Mouse (Mus musculus) liver, embryonic 14.5 days (tissue): ENCODE data around the gene Ccdc84. TPM values are rescaled to one million over a fixed set of nuclear protein-coding genes. Genes with fewer than 3 reads are reported as not detected.

Experiments
- ATAC-seq: fragments of 200-750 bp; cut with Nextera tagmentation; 2 replicates; pipeline ENCODE4 v1.8.0; 2017; ENCODE audit warnings: moderate number of reproducible peaks, mild to moderate bottlenecking, moderate library complexity; ENCODE audit not compliant: insufficient read depth
- DNase-seq, 3 experiments: peaks; one replicate each; pipeline ENCODE4 v3.0.0-alpha.2; 2012 to 2013; ENCODE audit warnings: low read depth in 3 of 3, low spot score in 3 of 3
- H3K27ac ChIP-seq: fragments of 300-500 bp; sonication (generic); 2 replicates; pipeline ENCODE4 v1.5.1; 2014; ENCODE audit warnings: moderate library complexity, mild to moderate bottlenecking, control low read depth, inconsistent platforms
- H3K27me3 ChIP-seq: fragments of 300-500 bp; sonication (generic); 2 replicates; pipeline ENCODE4 v1.6.1; 2014; ENCODE audit warnings: mild to moderate bottlenecking, low read length, moderate library complexity; ENCODE audit not compliant: control insufficient read depth, insufficient read depth
- H3K36me3 ChIP-seq: fragments of 300-500 bp; sonication (generic); replicated peaks from 2 replicates; pipeline ENCODE4 v1.6.1; 2014; ENCODE audit warnings: low read depth; ENCODE audit not compliant: control insufficient read depth, insufficient read depth
- H3K4me1 ChIP-seq, 2 experiments: fragments of 200-500 bp in 1 of 2; fragments of 300-500 bp in 1 of 2; sonication (generic) in 1 of 2; replicated peaks; 2 replicates each; pipeline ENCODE4 v1.6.1; 2012 to 2014; ENCODE audit warnings: antibody characterized with exemption in 1 of 2, inconsistent platforms in 1 of 2, low read length in 1 of 2; ENCODE audit not compliant: control insufficient read depth in 2 of 2, insufficient read depth in 2 of 2
- H3K4me2 ChIP-seq: fragments of 300-500 bp; sonication (generic); 2 replicates; pipeline ENCODE4 v1.6.1; 2014; ENCODE audit warnings: low read depth, mild to moderate bottlenecking, control low read depth, moderate library complexity
- H3K4me3 ChIP-seq, 2 experiments: fragments of 200-500 bp in 1 of 2; fragments of 300-500 bp in 1 of 2; sonication (generic) in 1 of 2; 2 replicates each; pipeline ENCODE4 v1.5.1; 2012 to 2014; ENCODE audit warnings: low read depth in 2 of 2, low read length in 2 of 2, mild to moderate bottlenecking in 2 of 2, control low read depth in 1 of 2, inconsistent platforms in 1 of 2, moderate library complexity in 1 of 2; ENCODE audit not compliant: insufficient read depth in 1 of 2
- H3K9ac ChIP-seq: fragments of 300-500 bp; sonication (generic); replicated peaks from 2 replicates; pipeline ENCODE4 v1.6.1; 2014; ENCODE audit warnings: mild to moderate bottlenecking, control low read depth, moderate library complexity
- H3K9me3 ChIP-seq: fragments of 300-500 bp; sonication (generic); 2 replicates; pipeline ENCODE4 v1.6.1; 2016; ENCODE audit warnings: low read length, mixed read lengths; ENCODE audit not compliant: control insufficient read depth
- CTCF ChIP-seq: IDR thresholded peaks from 2 replicates; pipeline ENCODE4 v1.5.1; 2016; ENCODE audit warnings: antibody characterized with exemption, low read depth, control low read depth
- EP300 ChIP-seq: IDR thresholded peaks from 2 replicates; pipeline ENCODE4 v1.6.1; 2016; ENCODE audit warnings: antibody characterized with exemption, low read depth
- WGBS: fragments of 180-500 bp; shearing (Covaris S2); extraction: QIAGEN DNeasy Blood & Tissue Kit; methylation state at CpG from one replicate; pipeline ENCODE4 v1.1.7; 2014; ENCODE audit not compliant: insufficient replicate concordance; 5-methylcytosine and 5-hydroxymethylcytosine counted together
- polyA plus RNA-seq, 2 experiments: library from polyadenylated mRNA; depleted of rRNA in 1 of 2; stranded (reverse) in 1 of 2; unstranded in 1 of 2; fragments of >200 nt; fragmentation: Nextera tagmentation in 1 of 2; extraction: Ambion mirVana in 1 of 2; gene quantifications; 2 replicates each; pipeline versions ENCODE4 v1.2.1 to v1.2.3; 2012 to 2014

Gene Ccdc84
- polyA plus RNA-seq, 2 experiments, result 10.0 to 16.3 TPM

GRCm38 (mm10) chr9:44389273-44389672 is 29.1 kb downstream of the Ccdc84 start:
- no peak overlapping the region for H3K4me3 ChIP-seq
- no peak for DNase-seq
- no peak overlapping the region for H3K27ac ChIP-seq
- H3K27me3 ChIP-seq, result no peaks in the 10 kb centered on the region
- no peak overlapping the region for H3K9ac ChIP-seq
- H3K4me1 ChIP-seq, result no peaks in the 10 kb centered on the region
- no peaks in the 10 kb centered on the region for H3K9me3 ChIP-seq
- no peak overlapping the region for H3K4me2 ChIP-seq
- TF ChIP-seq CTCF (peak; percentile 91), EP300 (no peak)
- 50% methylated on average over 8 of the region's 8 CpGs for WGBS
- no peak for ATAC-seq
- peaks cover 38% of the 10 kb centered on the region for H3K36me3 ChIP-seq

GRCm38 (mm10) chr9:44387221-44387620 is 31.1 kb downstream of the Ccdc84 start:
- H3K9ac ChIP-seq, result no peak overlapping the region
- no peaks in the 10 kb centered on the region for H3K9me3 ChIP-seq
- TF ChIP-seq EP300 (no peak), CTCF (no peak)
- H3K36me3 ChIP-seq, result peaks cover 51% of the 10 kb centered on the region
- H3K4me1 ChIP-seq, result no peaks in the 10 kb centered on the region
- H3K4me3 ChIP-seq, result no peak overlapping the region
- no peak overlapping the region for H3K4me2 ChIP-seq
- ATAC-seq (no peak), DNase-seq (no peak)
- H3K27ac ChIP-seq, result no peak overlapping the region
- 69% methylated on average over 3 of the region's 3 CpGs for WGBS
- no peaks in the 10 kb centered on the region for H3K27me3 ChIP-seq

GRCm38 (mm10) chr9:44384596-44384995 is 33.8 kb downstream of the Ccdc84 start:
- DNase-seq (no peak), ATAC-seq (no peak)
- 88% methylated on average over 13 of the region's 13 CpGs for WGBS
- H3K27ac ChIP-seq, result no peak overlapping the region
- peaks cover 61% of the 10 kb centered on the region for H3K36me3 ChIP-seq
- H3K27me3 ChIP-seq, result no peaks in the 10 kb centered on the region
- H3K4me1 ChIP-seq, result peaks cover 9 to 10% of the 10 kb centered on the region in 2 experiments
- no peaks in the 10 kb centered on the region for H3K9me3 ChIP-seq
- TF ChIP-seq CTCF, result no peak
- H3K4me2 ChIP-seq, result no peak overlapping the region
- no peak overlapping the region for H3K4me3 ChIP-seq
- no peak overlapping the region for H3K9ac ChIP-seq

- no peaks in the 10 kb centered on the region for H3K27me3 ChIP-seq
- H3K4me1 ChIP-seq, result peaks cover 15 to 18% of the 10 kb centered on the region in 2 experiments
- peak; percentile 11; the same call in 1 of the 2 replicates for ATAC-seq
- H3K9ac ChIP-seq, result peak overlapping the region; percentile 90
- no peaks in the 10 kb centered on the region for H3K9me3 ChIP-seq
- no peak for DNase-seq
- H3K36me3 ChIP-seq, result peaks cover 32% of the 10 kb centered on the region
- peak overlapping the region; percentile 82 to 92 for H3K4me3 ChIP-seq
- peak overlapping the region; percentile 99 for H3K4me2 ChIP-seq
- 7% methylated on average over 15 of the region's 15 CpGs for WGBS
- TF ChIP-seq EP300 (no peak), CTCF (no peak)
- peak overlapping the region; percentile 68 for H3K27ac ChIP-seq
These were observed 38.5 kb downstream of the Ccdc84 start for GRCm38 (mm10) chr9:44379862-44380261.

- peak within 1 kb of the TSS; percentile 99 for H3K4me2 ChIP-seq
- peak within 1 kb of the TSS; percentile 90 for H3K9ac ChIP-seq
- H3K27me3 ChIP-seq, result no peaks in the 10 kb centered on the region
- under 1% methylated on average over 83 of the region's 83 CpGs for WGBS
- H3K4me1 ChIP-seq, result peaks cover 15 to 18% of the 10 kb centered on the region in 2 experiments
- H3K4me3 ChIP-seq, result peak within 1 kb of the TSS; percentile 82 to 92
- H3K36me3 ChIP-seq, result peaks cover 27% of the 10 kb centered on the region
- peak within 1 kb of the TSS; percentile 86 for H3K27ac ChIP-seq
- TF ChIP-seq EP300 (0 out of 2 replicates have a peak, but pooled peaks have one; percentile 17), CTCF (peak; percentile 35; the same call in 1 of the 2 replicates)
- no peaks in the 10 kb centered on the region for H3K9me3 ChIP-seq
- ATAC-seq (peak; percentile 94), DNase-seq (peak; percentile 93 to 94 (median 93))
These were observed 39.1 kb downstream of the Ccdc84 start, which contains the start of gene Hyou1 for GRCm38 (mm10) chr9:44379054-44379834. TSS of gene Hyou1 (plus strand) at chr9:44379490.
